Mouse (Mus musculus): ENCODE measurements around the gene Myl10.
"Not testable (repeated sequence)": the region's sequence is repeated elsewhere in the genome, so short reads cannot be mapped to it uniquely, and the experiment has no call there.

Gene Myl10

GRCm38 (mm10) chr5:136692784-136693183 is at the start of gene Myl10:
TSS of gene Myl10 (plus strand) at chr5:136693146.
- no peak for ATAC-seq (ENCODE audit: low TSS enrichment)

- no peak for ATAC-seq (ENCODE audit: low TSS enrichment)
Measured at GRCm38 (mm10) chr5:136646731-136647328, 46.1 kb upstream of the Myl10 start.

DNA sequence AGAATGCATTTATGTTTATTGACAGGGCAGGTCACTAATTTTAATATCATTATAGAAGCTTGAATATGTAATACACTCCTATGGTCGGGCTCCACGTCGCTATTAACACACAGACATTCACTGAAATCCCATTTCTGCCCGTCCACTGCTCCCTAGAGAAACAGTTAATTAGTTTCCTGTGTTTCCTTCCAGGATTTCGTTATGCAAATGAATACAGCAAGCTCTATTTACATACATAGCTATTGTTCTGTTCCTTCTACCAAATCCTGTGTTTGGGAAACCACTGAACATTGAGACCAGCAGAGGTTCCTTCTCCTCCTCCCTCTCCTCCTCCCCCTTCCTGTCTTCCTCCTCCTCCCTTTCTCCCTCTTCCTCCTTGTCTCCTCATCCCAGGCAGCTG is 43.9 kb upstream of the Myl10 start:
- no peak for ATAC-seq (ENCODE audit: low TSS enrichment)

GRCm38 (mm10) chr5:136649655-136650054 is 43.3 kb upstream of the Myl10 start:
- no peak for ATAC-seq (ENCODE audit: low TSS enrichment)

DNA sequence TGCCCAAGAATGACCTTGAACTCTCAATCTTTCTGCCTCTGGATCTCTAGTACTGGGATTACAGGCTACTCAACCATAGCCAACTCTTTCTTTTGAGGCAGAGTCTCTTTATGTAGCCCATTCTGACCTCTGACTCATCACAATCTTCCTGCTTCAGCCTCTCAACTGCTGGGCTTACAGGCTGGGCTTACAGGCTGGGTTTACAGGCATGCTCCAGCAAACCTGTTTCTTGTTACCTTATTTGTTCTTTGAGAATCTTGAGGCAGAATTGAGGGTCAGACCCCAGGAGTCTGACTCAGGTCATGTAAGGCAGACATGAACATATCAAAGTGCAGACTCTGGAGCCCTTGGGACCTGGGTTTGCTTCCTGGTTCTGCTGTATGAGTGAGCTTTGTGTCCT is 38.5 kb upstream of the Myl10 start:
- no peak for ATAC-seq (ENCODE audit: low TSS enrichment)

GRCm38 (mm10) chr5:136656830-136657395 is 36.0 kb upstream of the Myl10 start:
- ATAC-seq (ENCODE audit: low TSS enrichment), result no peak

DNA sequence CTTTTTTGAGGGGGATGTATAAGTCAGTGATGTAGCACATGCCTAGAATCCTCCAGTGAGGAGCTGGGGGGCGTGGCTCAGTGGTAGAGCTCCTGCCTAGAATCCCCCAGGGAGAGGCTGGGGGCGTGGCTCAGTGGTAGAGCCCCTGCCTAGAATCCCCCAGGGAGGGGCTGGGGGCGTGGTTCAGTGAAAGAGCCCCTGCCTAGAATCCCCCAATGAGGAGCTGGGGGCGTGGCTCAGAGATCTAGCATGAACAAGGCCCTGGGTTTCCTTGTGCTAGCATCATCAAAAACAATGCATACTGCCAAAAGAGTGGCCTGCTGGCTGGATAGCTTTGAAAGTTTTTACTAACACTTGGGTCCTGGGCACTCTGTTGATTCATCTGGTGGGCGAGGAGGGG is 32.2 kb upstream of the Myl10 start:
- not testable (repeated sequence) for ATAC-seq (ENCODE audit: low TSS enrichment)

GRCm38 (mm10) chr5:136662281-136662680 is 30.7 kb upstream of the Myl10 start:
- no peak for ATAC-seq (ENCODE audit: low TSS enrichment)

DNA sequence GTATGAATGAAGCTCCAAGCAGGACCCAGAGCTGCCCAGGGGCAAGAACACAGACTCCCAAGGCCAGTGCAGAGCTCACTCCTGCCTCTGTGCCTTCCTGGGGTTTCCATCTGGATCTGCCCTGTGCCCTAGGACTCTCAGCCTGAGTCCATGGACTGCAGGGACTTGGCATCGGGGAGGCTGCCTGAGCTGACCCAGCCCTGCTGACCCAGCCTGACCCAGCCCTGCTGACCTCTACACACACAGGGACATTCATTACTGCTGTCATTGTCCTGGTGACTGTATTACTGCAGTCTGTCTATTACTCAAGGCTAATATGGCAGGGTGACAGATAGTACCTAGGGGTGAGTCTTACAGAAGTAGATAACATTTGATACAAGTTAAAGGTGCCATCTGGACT is 30.1 kb upstream of the Myl10 start:
- no peak for ATAC-seq (ENCODE audit: low TSS enrichment)

DNA sequence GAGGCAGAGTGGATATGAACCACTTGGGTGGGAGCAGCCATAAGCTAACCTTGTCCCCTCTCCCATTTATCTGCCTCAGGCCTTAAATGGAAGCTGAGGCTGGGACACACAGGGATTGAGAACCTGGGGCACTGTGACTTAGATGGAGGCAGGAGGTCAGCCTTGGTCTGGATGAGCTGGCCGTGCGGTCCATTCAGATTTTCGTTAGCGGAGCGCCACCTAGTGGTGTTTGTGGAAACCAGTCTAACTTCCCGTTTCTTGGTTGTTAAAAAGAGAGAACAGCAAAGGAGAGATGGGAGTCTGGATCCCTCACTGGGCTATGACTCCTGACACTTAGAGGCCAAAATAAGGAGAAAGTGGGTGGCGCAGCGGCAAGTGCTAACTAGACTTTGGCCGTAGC is 28.4 kb upstream of the Myl10 start:
- ATAC-seq (ENCODE audit: low TSS enrichment), result peak; percentile 65; the same call in 1 of the 2 replicates

- ATAC-seq (ENCODE audit: low TSS enrichment), result no peak
Measured at GRCm38 (mm10) chr5:136676315-136677030, 16.5 kb upstream of the Myl10 start.

DNA sequence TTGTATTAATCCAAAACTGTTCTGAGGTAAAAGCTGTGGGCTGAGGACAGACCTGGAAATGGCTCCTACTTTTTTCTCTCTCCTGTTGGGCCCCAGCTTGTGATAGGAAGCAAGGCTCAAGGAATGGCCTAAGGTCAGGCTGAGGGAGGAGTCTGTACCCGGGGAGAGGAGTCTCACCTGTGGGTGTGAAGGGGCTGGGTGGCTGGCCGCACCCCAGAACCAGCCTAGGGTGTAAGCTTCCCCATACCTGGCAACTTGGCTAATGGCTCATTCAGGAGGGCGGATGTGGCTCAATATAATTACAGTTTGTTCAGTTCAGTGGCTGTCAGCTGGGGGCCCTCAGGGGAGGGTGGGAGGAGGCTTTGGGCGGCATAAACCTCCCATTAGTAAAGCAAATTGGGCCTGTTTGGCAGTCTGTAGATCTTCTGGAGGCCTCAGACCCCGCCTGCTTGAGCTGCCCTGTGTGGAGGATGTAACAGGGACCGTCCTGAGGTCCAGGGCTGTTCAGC is 14.1 kb upstream of the Myl10 start:
- ATAC-seq (ENCODE audit: low TSS enrichment), result no peak

DNA sequence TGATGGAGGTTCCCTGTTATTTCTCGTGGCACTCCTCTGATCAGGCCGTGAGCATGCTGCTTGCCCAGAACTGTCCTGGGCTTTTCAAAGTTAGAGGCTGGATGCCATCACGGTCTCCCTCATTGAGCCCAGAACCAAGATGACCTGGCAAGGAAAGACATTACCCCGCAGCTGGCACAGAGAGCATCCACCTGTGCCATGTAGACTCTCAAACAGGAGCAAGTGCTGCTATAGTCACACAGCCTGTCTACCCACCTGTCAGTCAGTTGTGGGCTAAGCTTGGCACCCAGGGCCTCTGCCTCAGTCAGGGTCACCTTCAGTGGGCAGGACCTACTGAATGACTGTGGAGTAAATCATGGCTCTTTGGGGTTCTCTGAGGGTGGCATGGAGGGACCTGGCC is 6.6 kb upstream of the Myl10 start:
- no peak for ATAC-seq (ENCODE audit: low TSS enrichment)

GRCm38 (mm10) chr5:136687561-136687960 is 5.4 kb upstream of the Myl10 start:
- ATAC-seq (ENCODE audit: low TSS enrichment), result no peak

DNA sequence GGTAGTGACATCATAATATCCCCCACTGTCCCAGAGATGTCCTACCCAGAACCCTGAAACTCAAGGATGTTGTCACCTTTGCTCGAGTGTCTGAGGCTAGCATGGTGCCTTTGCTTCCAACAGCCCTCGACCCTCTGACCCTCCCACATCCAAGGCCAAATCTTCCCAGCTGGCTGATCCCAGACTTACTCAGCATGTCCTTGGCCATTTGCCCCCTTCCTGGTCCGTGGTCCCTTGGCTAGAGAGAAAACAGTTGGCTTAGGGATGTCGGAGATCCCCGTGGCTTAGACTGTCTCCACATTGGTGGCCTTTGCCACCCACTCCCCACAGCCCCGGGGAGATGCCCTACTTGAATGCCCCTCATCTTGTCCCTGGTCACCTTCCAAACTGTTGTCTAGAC is 4.1 kb upstream of the Myl10 start:
- ATAC-seq (ENCODE audit: low TSS enrichment), result no peak

GRCm38 (mm10) chr5:136691170-136691569 is 1.8 kb upstream of the Myl10 start:
- ATAC-seq (ENCODE audit: low TSS enrichment), result no peak

DNA sequence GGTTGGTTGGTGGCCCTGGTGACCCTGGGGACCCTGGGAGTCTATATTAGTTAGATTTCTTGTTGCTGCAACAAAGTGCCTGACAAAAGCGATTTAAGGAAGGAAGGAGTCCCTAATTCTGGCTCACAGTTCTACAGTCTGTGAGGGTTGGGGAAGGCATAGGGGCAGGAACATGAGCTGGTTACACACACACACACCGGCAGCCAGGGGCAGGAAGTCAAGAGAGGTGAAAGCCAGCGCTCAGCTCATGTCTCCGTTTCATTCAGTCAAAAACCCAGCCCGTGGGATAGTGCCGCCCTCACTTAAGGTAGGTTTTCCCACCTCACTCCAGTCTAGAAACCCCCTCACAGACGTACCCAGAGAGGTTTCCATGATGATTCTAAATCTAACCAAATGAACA is 472 bp downstream of the Myl10 start:
- ATAC-seq (ENCODE audit: low TSS enrichment), result no peak

GRCm38 (mm10) chr5:136694976-136695375 is 2.0 kb downstream of the Myl10 start:
- ATAC-seq (ENCODE audit: low TSS enrichment), result no peak

GRCm38 (mm10) chr5:136696516-136696915 is 3.6 kb downstream of the Myl10 start:
- no peak for ATAC-seq (ENCODE audit: low TSS enrichment)

DNA sequence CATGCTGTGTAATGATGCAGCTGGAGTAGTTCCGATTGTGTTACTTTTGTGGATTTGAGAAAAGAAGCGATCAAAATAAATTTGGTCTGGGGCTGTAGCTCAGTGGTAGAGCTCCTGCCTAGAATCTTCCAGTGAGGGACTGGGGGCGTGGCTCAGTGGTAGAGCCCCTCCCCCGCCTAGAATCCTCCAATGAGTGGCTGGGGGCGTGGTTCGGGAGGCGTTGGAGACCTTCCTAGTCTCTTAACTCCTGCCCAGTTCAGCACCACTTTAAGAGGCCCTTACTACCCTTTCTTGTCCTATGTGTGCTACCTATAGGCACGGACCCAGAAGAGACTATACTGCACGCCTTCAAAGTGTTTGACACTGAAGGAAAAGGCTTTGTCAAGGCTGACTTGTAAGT is 4.7 kb downstream of the Myl10 start:
- no peak for ATAC-seq (ENCODE audit: low TSS enrichment)

DNA sequence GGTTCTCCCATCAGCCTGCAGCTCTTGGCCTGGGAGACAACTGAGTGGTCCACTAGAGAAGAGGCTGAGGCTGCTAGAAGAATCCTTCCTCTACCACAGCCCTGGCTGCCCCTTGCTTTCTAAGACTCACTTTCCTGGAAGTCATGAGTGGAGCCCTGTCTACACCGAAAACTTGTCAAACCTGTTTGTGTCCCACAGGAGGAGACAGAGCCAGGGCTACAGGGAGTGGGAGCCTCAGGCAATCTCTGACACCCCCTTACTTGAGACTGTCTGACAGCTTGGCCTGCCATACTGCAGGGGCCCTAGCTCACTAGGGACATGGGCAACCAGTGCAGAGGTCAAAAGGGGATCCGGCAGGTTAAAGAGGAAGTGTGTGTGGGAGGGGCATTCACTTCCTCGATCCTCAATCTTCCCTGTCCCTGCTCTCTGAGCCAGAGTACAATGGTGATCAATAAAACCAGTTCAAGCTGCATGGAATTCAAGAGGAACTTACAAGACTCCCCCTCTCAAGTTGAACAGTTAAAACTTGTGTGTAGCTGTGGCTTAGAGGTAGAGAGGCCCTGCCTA is 9.3 kb downstream of the Myl10 start:
- ATAC-seq (ENCODE audit: low TSS enrichment), result no peak

- ATAC-seq (ENCODE audit: low TSS enrichment), result peak; percentile 57; the same call in 1 of the 2 replicates
Measured at GRCm38 (mm10) chr5:136703751-136704150, 10.8 kb downstream of the Myl10 start.

DNA sequence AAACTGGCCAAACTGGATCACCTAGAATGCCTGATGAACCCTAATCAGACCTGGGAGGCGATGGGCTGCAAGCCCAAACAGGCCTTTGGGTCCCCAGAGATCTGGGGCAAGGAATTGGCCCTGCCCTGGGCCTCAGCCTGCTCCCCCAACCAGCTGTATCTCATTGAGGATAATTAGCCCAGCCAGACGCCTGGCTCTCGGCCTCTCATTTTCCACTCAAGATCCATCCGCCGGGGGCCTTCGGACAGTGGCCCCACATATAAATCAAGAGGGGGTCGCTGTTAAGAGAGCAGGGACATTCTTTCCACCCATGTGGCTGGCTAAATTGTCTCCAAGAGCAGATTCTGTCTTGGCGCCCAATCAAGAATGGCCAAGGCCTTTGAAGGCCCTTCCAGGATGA is 11.2 kb downstream of the Myl10 start:
- no peak for ATAC-seq (ENCODE audit: low TSS enrichment)
